Comparison of ENCODE assay signal across 18 mouse cellular contexts in the genomic region with DNA sequence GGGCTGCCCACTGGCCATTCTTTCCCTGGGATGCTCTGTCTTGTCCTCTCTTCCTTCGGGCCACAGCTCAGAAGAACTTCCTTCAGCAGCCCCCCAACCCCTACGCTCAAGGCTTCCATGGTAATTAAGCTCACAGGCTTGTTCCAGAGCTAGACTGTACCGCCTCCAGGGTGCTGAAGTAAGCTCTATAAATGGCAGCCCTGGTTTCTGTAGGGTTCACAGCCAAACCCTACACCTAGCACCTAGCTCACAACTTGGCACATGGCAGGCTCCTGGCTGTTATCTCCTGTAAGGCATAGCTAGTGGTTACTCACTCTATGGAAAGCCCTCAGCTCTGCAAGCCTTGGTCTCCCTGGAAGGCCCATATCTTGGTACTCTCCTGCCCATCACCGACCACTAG. TPM values are rescaled to one million over a fixed set of nuclear protein-coding genes. Genes with fewer than 3 reads are reported as not detected.
DNase-seq lines count a peak whose midpoint lies in the region; ATAC-seq and TF ChIP-seq lines count a peak whose summit lies in the region.
"Had no signal": no experiment of that assay in that cellular context is flagged by ENCODE, and none has a peak within 500 bp of the region (broad histone marks: within the 10 kb centered on the region; RNA-seq: fewer than 3 reads in every experiment).

No protein-coding gene starts in this region.

- peak overlapping the region; percentile 63 for H3K27ac ChIP-seq in gastrocnemius, adult 2 months
- peak overlapping the region; percentile 51 for H3K27ac ChIP-seq in limb, embryonic 10.5 days
- H3K27ac ChIP-seq in neural tube, embryonic 15.5 days (replicated peaks) = 0 out of 2 replicates have a peak overlapping the region, but pooled peaks have one; percentile 18
- H3K27ac ChIP-seq: embryonic facial prominence, embryonic 13.5 days; left cerebral cortex, adult 2 months; limb, embryonic 12.5 days had no signal

- H3K27me3 ChIP-seq in limb, embryonic 10.5 days (ENCODE audit: low read depth, poor library complexity, severe bottlenecking) = no peaks in the 10 kb centered on the region
- no peaks in the 10 kb centered on the region for H3K27me3 ChIP-seq in neural tube, embryonic 15.5 days (replicated peaks)
- H3K27me3 ChIP-seq: embryonic facial prominence, embryonic 13.5 days; limb, embryonic 12.5 days had no signal

- peak; percentile 51 for DNase-seq in gastrocnemius, adult 2 months
- DNase-seq in gastrocnemius, adult 8-10 months (ENCODE audit: low spot score in 2 of 2) = no peak
- peak; percentile 44 for DNase-seq in right cerebral cortex, adult 18-20 months
- no peak for DNase-seq in right cerebral cortex, postnatal 14 days
- DNase-seq in limb, embryonic 10.5 days (ENCODE audit: low spot score) = no peak
- no peak for DNase-seq in natural killer cell, adult 2 months (ENCODE audit: low spot score in 2 of 2)
- no peak for DNase-seq in urinary bladder, postnatal 4 days (ENCODE audit: low spot score in 2 of 2)
- DNase-seq: adrenal gland, adult 2 months; cerebellum, adult 11-12 months; kidney, adult 9 months; thymus, adult 2 months had no signal

- H3K4me3 ChIP-seq in gastrocnemius, adult 2 months = no peak overlapping the region
- H3K4me3 ChIP-seq in limb, embryonic 10.5 days = no peak overlapping the region
- H3K4me3 ChIP-seq in neural tube, embryonic 15.5 days (replicated peaks) = no peak overlapping the region
- H3K4me3 ChIP-seq: embryonic facial prominence, embryonic 13.5 days; left cerebral cortex, adult 2 months; limb, embryonic 12.5 days had no signal

- H3K9ac ChIP-seq in neural tube, embryonic 15.5 days (replicated peaks) = no peak overlapping the region
- H3K9ac ChIP-seq: embryonic facial prominence, embryonic 13.5 days; limb, embryonic 12.5 days had no signal

- 74% methylated on average over 4 of the region's 4 CpGs for WGBS in limb, embryonic 10.5 days
- 72% methylated on average over 4 of the region's 4 CpGs for WGBS in neural tube, embryonic 15.5 days

- no peak for TF ChIP-seq CTCF in gastrocnemius, adult 2 months (IDR thresholded peaks at IDR 0.05)

- intact Hi-C loops in gastrocnemius, adult 2 months (cut with DNase I) = no loop called here

- no peaks in the 10 kb centered on the region for H3K9me3 ChIP-seq in limb, embryonic 10.5 days (replicated peaks)
- no peaks in the 10 kb centered on the region for H3K9me3 ChIP-seq in neural tube, embryonic 15.5 days (replicated peaks)
- H3K9me3 ChIP-seq: embryonic facial prominence, embryonic 13.5 days; G1E; limb, embryonic 12.5 days had no signal

- no peak for ATAC-seq in neural tube, embryonic 15.5 days (ENCODE audit: low FRiP score)

- H3K36me3 ChIP-seq in limb, embryonic 10.5 days = no peaks in the 10 kb centered on the region
- no peaks in the 10 kb centered on the region for H3K36me3 ChIP-seq in neural tube, embryonic 15.5 days
- H3K36me3 ChIP-seq: embryonic facial prominence, embryonic 13.5 days; G1E; limb, embryonic 12.5 days had no signal

- peaks cover 32% of the 10 kb centered on the region for H3K4me1 ChIP-seq in limb, embryonic 10.5 days
- H3K4me1 ChIP-seq in neural tube, embryonic 15.5 days = peaks cover 20% of the 10 kb centered on the region

- no peak overlapping the region for H3K4me2 ChIP-seq in neural tube, embryonic 15.5 days
- H3K4me2 ChIP-seq: embryonic facial prominence, embryonic 13.5 days; limb, embryonic 12.5 days had no signal

RNA-seq across cellular contexts. Expression of gene Sh2d6, which starts 11.1 kb away (rescaled TPM):
- total RNA-seq in gastrocnemius, adult 2 months (2021) = under 1 TPM; 0.59 to 0.99 TPM
- total RNA-seq in gastrocnemius, adult 8-10 months (2022) = under 1 TPM; 0.29 to 0.61 (median 0.40) TPM
- polyA plus RNA-seq in limb, embryonic 10.5 days (2016; fragmentation: Nextera tagmentation; extraction: Ambion mirVana) = 0.15 TPM in 1 of 2 replicates, not detected in the other
- polyA plus RNA-seq in neural tube, embryonic 15.5 days (2015; fragmentation: Nextera tagmentation; extraction: Ambion mirVana) = 0.24 and 0.70 TPM in 2 replicates
- polyA plus RNA-seq: G1E; heart, embryonic 16.5 days; liver, embryonic 16.5 days had no signal

RNA-seq across cellular contexts. Expression of gene Capg, which starts 11.6 kb away (rescaled TPM):
- total RNA-seq in gastrocnemius, adult 2 months (2021) = 1 to 10 TPM; 6.8 to 9.7 TPM
- total RNA-seq in gastrocnemius, adult 8-10 months (2022) = 10 to 100 TPM in 1 of 4 experiments, 1 to 10 TPM in 3; 8.5 to 12.4 (median 9.0) TPM
- polyA plus RNA-seq in limb, embryonic 10.5 days (2016; fragmentation: Nextera tagmentation; extraction: Ambion mirVana) = 20.8 and 23.3 TPM in 2 replicates
- polyA plus RNA-seq in neural tube, embryonic 15.5 days (2015; fragmentation: Nextera tagmentation; extraction: Ambion mirVana) = 8.4 and 23.4 TPM in 2 replicates

Comparison
In these comparisons a context has a peak if more than half of its experiments do, and no peak if none do; other contexts are left out.
1. DNase-seq: peak in gastrocnemius, adult 2 months (single experiment) and right cerebral cortex, adult 18-20 months (single experiment); none in gastrocnemius, adult 8-10 months (0 of 2), right cerebral cortex, postnatal 14 days (single experiment), limb, embryonic 10.5 days (single experiment), natural killer cell, adult 2 months (0 of 2) and urinary bladder, postnatal 4 days (0 of 2).
2. Peak in every context shown above with its lines, with median percentiles within 50 percentile points of each other: H3K27ac ChIP-seq.